Mouse (Mus musculus) heart, postnatal 0 days (tissue): ENCODE measurements at regions not wholly inside any gene's neighbourhood (a gene's known extent, or its start where the extent isn't known, plus 50 kb on each side); places are given as distances from the start of the nearest gene placed in this dataset.

Experiments used
- ATAC-seq: fragments of 200-750 bp; cut with Nextera tagmentation; 2 replicates; pipeline ENCODE4 v1.8.0; 2017; ENCODE audit warnings: low read depth, moderate number of reproducible peaks, moderate library complexity; ENCODE audit not compliant: insufficient read depth
- DNase-seq: peaks from one replicate; pipeline ENCODE4 v3.0.0-alpha.2; 2016; ENCODE audit warnings: low spot score
- H3K27ac ChIP-seq: fragments of 300-500 bp; sonication (generic); 2 replicates; pipeline ENCODE4 v1.5.1; 2014; ENCODE audit warnings: low read depth, mild to moderate bottlenecking
- H3K27me3 ChIP-seq: fragments of 300-500 bp; sonication (generic); 2 replicates; pipeline ENCODE4 v1.6.1; 2014; ENCODE audit warnings: low read length, mixed read lengths; ENCODE audit not compliant: control insufficient read depth, insufficient read depth
- H3K36me3 ChIP-seq: fragments of 300-500 bp; sonication (generic); replicated peaks from 2 replicates; pipeline ENCODE4 v1.6.1; 2014; ENCODE audit warnings: low read length, mixed read lengths; ENCODE audit not compliant: control insufficient read depth, insufficient read depth
- H3K4me1 ChIP-seq: fragments of 300-500 bp; sonication (generic); 2 replicates; pipeline ENCODE4 v1.6.1; 2014; ENCODE audit warnings: antibody characterized with exemption; ENCODE audit not compliant: control insufficient read depth, insufficient read depth
- H3K4me2 ChIP-seq: fragments of 300-500 bp; sonication (generic); 2 replicates; pipeline ENCODE4 v1.6.1; 2014; ENCODE audit warnings: low read depth, mild to moderate bottlenecking, low read length, moderate library complexity
- H3K4me3 ChIP-seq: fragments of 300-500 bp; sonication (generic); 2 replicates; pipeline ENCODE4 v1.5.1; 2014; ENCODE audit warnings: low read depth, low read length
- H3K9ac ChIP-seq: fragments of 300-500 bp; sonication (generic); replicated peaks from 2 replicates; pipeline ENCODE4 v1.6.1; 2014; ENCODE audit warnings: low read depth, low read length, mixed read lengths
- H3K9me3 ChIP-seq: fragments of 300-500 bp; sonication (generic); replicated peaks from 2 replicates; pipeline ENCODE4 v1.6.1; 2016; ENCODE audit warnings: low read length; ENCODE audit not compliant: control insufficient read depth
- CTCF ChIP-seq: IDR thresholded peaks from 2 replicates; pipeline ENCODE4 v1.5.1; 2016; ENCODE audit warnings: antibody characterized with exemption, control low read depth, low read depth
- EP300 ChIP-seq: IDR thresholded peaks from 2 replicates; pipeline ENCODE4 v1.6.1; 2016; ENCODE audit warnings: antibody characterized with exemption, low read depth
- WGBS: fragments of 180-500 bp; shearing (Covaris S2); extraction: QIAGEN DNeasy Blood & Tissue Kit; methylation state at CpG from one replicate; pipeline ENCODE4 v1.1.7; 2014; 5-methylcytosine and 5-hydroxymethylcytosine counted together

GRCm38 (mm10) chr15:25536451-25537334, 85.6 kb upstream of the Myo10 start:
- H3K27me3 ChIP-seq, result no peaks in the 10 kb centered on the region
- TF ChIP-seq EP300 (no peak), CTCF (no peak)
- H3K4me1 ChIP-seq, result 0 out of 2 replicates have a peak, but pooled peaks cover 6% of the 10 kb centered on the region
- H3K4me2 ChIP-seq, result no peak overlapping the region
- H3K36me3 ChIP-seq, result no peaks in the 10 kb centered on the region
- no peak overlapping the region for H3K4me3 ChIP-seq
- no peaks in the 10 kb centered on the region for H3K9me3 ChIP-seq
- no peak for ATAC-seq
- no peak for DNase-seq
- 74% methylated on average over 22 of the region's 22 CpGs for WGBS
- H3K9ac ChIP-seq, result no peak overlapping the region
- H3K27ac ChIP-seq, result no peak overlapping the region

GRCm38 (mm10) chr15:25539344-25540176, 82.8 kb upstream of the Myo10 start:
- H3K9me3 ChIP-seq, result no peaks in the 10 kb centered on the region
- no peaks in the 10 kb centered on the region for H3K36me3 ChIP-seq
- ATAC-seq, result no peak
- H3K4me1 ChIP-seq, result 0 out of 2 replicates have a peak, but pooled peaks cover 6% of the 10 kb centered on the region
- no peak for DNase-seq
- no peaks in the 10 kb centered on the region for H3K27me3 ChIP-seq
- H3K9ac ChIP-seq, result no peak overlapping the region
- H3K27ac ChIP-seq, result no peak overlapping the region
- no peak overlapping the region for H3K4me3 ChIP-seq
- H3K4me2 ChIP-seq, result no peak overlapping the region
- WGBS, result 47% methylated on average over 20 of the region's 20 CpGs
- TF ChIP-seq EP300 (no peak), CTCF (no peak)

GRCm38 (mm10) chr15:25542382-25542781, 79.9 kb upstream of the Myo10 start:
- Histone ChIP-seq H3K4me2 (no peak overlapping the region), H3K36me3 (no peaks in the 10 kb centered on the region), H3K9me3 (no peaks in the 10 kb centered on the region), H3K27me3 (no peaks in the 10 kb centered on the region), H3K4me3 (no peak overlapping the region), H3K4me1 (0 out of 2 replicates have a peak, but pooled peaks cover 6% of the 10 kb centered on the region), H3K9ac (no peak overlapping the region), H3K27ac (peak overlapping the region; percentile 11; the same call in 1 of the 2 replicates)
- no peak for ATAC-seq
- no peak for DNase-seq
- 59% methylated on average over 4 of the region's 4 CpGs for WGBS
- TF ChIP-seq CTCF, result no peak

DNA sequence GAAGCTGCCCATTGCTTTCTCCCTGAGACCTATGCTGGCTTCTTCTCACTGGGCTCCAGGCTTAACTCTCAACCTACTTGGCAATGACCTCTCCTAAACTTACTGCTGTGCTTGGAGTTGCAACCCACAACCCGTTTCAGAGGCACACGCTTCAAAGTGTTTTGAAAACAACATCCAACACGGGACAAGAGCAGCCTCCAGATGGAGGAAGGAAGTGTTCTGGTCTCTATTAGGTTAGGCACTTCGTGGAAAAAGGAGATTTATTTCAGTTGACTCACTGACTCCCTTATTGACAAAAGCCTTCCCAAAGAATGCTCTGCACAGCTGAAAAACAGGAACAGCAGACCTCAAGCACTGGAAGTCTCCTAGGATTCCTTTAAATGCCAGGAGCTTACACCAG, 76.1 kb upstream of the Myo10 start:
- Histone ChIP-seq H3K4me1 (no peaks in the 10 kb centered on the region), H3K4me2 (no peak overlapping the region), H3K9me3 (no peaks in the 10 kb centered on the region), H3K4me3 (no peak overlapping the region), H3K36me3 (no peaks in the 10 kb centered on the region), H3K9ac (no peak overlapping the region), H3K27me3 (0 out of 2 replicates have a peak, but pooled peaks cover 4% of the 10 kb centered on the region), H3K27ac (no peak overlapping the region)
- DNase-seq (peak; percentile 11), ATAC-seq (no peak)
- 48% methylated on average over 4 of the region's 4 CpGs for WGBS
- TF ChIP-seq CTCF (no peak), EP300 (no peak)

DNA sequence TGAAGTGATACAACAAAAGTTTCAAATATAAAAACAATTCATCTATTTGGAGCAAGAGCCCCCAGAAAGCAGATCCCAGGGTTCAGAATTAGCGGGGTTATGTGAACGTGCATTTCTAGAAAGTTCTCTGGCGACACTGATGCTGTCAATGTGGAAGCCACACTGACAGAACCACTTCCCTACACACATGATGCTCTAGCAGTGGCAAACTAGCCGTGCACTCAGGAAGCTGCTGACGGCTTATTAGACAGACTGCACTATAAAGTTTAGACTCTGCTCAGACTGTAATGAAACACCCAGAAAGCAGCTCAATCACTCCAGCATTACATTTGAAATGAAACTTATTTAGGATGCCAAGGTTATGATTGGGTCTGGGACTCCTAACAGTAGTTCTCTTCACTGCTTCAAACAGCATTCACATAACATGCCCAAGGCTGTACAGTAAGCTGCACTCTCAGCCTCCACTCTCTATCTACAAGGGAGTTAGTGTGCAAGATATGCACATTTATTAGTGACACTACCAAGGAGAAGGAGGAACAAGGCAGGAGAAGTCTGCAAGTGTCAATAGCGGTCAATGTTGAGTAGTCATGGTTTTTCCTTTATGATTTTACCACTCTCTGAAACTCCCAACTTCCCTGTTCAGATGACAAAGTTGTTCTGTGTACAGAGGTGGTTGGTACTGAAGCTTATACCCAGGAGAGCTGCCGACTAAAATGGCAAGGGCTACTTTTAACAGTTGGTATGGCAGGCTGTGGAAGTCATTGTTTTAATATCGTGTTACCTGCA, 71.9 kb upstream of the Myo10 start:
- no peak for ATAC-seq
- H3K27ac ChIP-seq, result no peak overlapping the region
- no peak for TF ChIP-seq CTCF
- TF ChIP-seq EP300, result no peak
- no peaks in the 10 kb centered on the region for H3K36me3 ChIP-seq
- no peaks in the 10 kb centered on the region for H3K4me1 ChIP-seq
- WGBS, result 74% methylated on average over 8 of the region's 8 CpGs
- no peak overlapping the region for H3K4me2 ChIP-seq
- H3K9me3 ChIP-seq, result no peaks in the 10 kb centered on the region
- DNase-seq, result no peak
- peaks cover 12% of the 10 kb centered on the region; the same call in 1 of the 2 replicates for H3K27me3 ChIP-seq
- H3K9ac ChIP-seq, result no peak overlapping the region
- no peak overlapping the region for H3K4me3 ChIP-seq
